ENCODE assay signal across 27 mouse cellular contexts in genomic region chr4:62570029-62570428, GRCm38 (mm10). TPM values are rescaled to one million over a fixed set of nuclear protein-coding genes. Genes with fewer than 3 reads are reported as not detected.
DNase-seq lines count a peak whose midpoint lies in the region; ATAC-seq and TF ChIP-seq lines count a peak whose summit lies in the region.
"Had no signal": no experiment of that assay in that cellular context is flagged by ENCODE, and none has a peak within 500 bp of the region (broad histone marks: within the 10 kb centered on the region; RNA-seq: fewer than 3 reads in every experiment).

No protein-coding gene starts in this region.

- H3K4me3 ChIP-seq in heart, embryonic 14.5 days (ENCODE audit: control insufficient read depth in 1 of 2, insufficient read depth in 1 of 2, low read depth in 1 of 2, low read length in 2 of 2), result no peak overlapping the region
- H3K4me3 ChIP-seq in lung, embryonic 14.5 days (ENCODE audit: low read depth, low read length), result no peak overlapping the region
- no peak overlapping the region for H3K4me3 ChIP-seq in stomach, postnatal 0 days (ENCODE audit: low read depth, low read length)
- no peak overlapping the region for H3K4me3 ChIP-seq in midbrain, embryonic 15.5 days
- H3K4me3 ChIP-seq: embryonic facial prominence, embryonic 13.5 days; erythroblast, embryonic 14.5 days; forebrain, embryonic 12.5 days; gastrocnemius, adult 2 months; kidney, embryonic 15.5 days; limb, embryonic 12.5 days; megakaryocyte, embryonic 14.5 days; midbrain, embryonic 13.5 days had no signal

- peaks cover 18 to 20% of the 10 kb centered on the region in 2 experiments for H3K4me1 ChIP-seq in heart, embryonic 14.5 days (ENCODE audit: control insufficient read depth in 2 of 2, insufficient read depth in 2 of 2, low read length in 2 of 2)
- H3K4me1 ChIP-seq in lung, embryonic 14.5 days (ENCODE audit: insufficient read depth), result no peaks in the 10 kb centered on the region
- H3K4me1 ChIP-seq in stomach, postnatal 0 days (replicated peaks; ENCODE audit: control insufficient read depth, insufficient read depth), result no peaks in the 10 kb centered on the region; the same call in 1 of the 2 replicates
- H3K4me1 ChIP-seq in midbrain, embryonic 15.5 days, result no peaks in the 10 kb centered on the region
- H3K4me1 ChIP-seq: embryonic facial prominence, embryonic 13.5 days; forebrain, embryonic 12.5 days; midbrain, embryonic 13.5 days had no signal

- WGBS in heart, embryonic 14.5 days, result 22% methylated on average over 5 of the region's 5 CpGs
- WGBS in lung, embryonic 14.5 days, result 49% methylated on average over 5 of the region's 5 CpGs
- 61% methylated on average over 5 of the region's 5 CpGs for WGBS in stomach, postnatal 0 days
- WGBS in midbrain, embryonic 15.5 days, result 80% methylated on average over 5 of the region's 5 CpGs

- no peak for TF ChIP-seq CTCF in lung, embryonic 14.5 days (IDR thresholded peaks at IDR 0.05; ENCODE audit: low read depth)
- no peak for TF ChIP-seq CTCF in stomach, postnatal 0 days (IDR thresholded peaks at IDR 0.05; ENCODE audit: low read depth)

- peak overlapping the region; percentile 37 for H3K4me2 ChIP-seq in heart, embryonic 14.5 days (ENCODE audit: low read length)
- H3K4me2 ChIP-seq in lung, embryonic 14.5 days, result no peak overlapping the region
- no peak overlapping the region for H3K4me2 ChIP-seq in stomach, postnatal 0 days (replicated peaks; ENCODE audit: low read depth)
- H3K4me2 ChIP-seq in midbrain, embryonic 15.5 days, result no peak overlapping the region
- H3K4me2 ChIP-seq: embryonic facial prominence, embryonic 13.5 days; forebrain, embryonic 12.5 days; hindbrain, embryonic 14.5 days; kidney, embryonic 15.5 days; limb, embryonic 12.5 days; liver, embryonic 11.5 days; midbrain, embryonic 13.5 days had no signal

- H3K36me3 ChIP-seq in heart, embryonic 14.5 days (ENCODE audit: control insufficient read depth, insufficient read depth, low read length), result no peaks in the 10 kb centered on the region
- no peaks in the 10 kb centered on the region for H3K36me3 ChIP-seq in lung, embryonic 14.5 days (ENCODE audit: insufficient read depth)
- no peaks in the 10 kb centered on the region for H3K36me3 ChIP-seq in stomach, postnatal 0 days (ENCODE audit: control insufficient read depth, insufficient read depth, low read length)
- H3K36me3 ChIP-seq in midbrain, embryonic 15.5 days (replicated peaks), result no peaks in the 10 kb centered on the region
- H3K36me3 ChIP-seq: embryonic facial prominence, embryonic 13.5 days; forebrain, embryonic 12.5 days; kidney, embryonic 15.5 days; limb, embryonic 12.5 days; midbrain, embryonic 13.5 days had no signal

- DNase-seq in heart, postnatal 4 days, result no peak
- peak; percentile 11 for DNase-seq in lung, embryonic 14.5 days
- DNase-seq in lung, postnatal 14 days, result no peak
- peak; percentile 45 for DNase-seq in lung, postnatal 36 days
- no peak for DNase-seq in stomach, postnatal 0 days (ENCODE audit: low spot score)
- DNase-seq: adrenal gland, adult 8-10 months; cerebellum, adult 18-20 months; cerebellum, postnatal 14 days; embryo, embryonic 11 days; gastrocnemius, adult 2 months; kidney, adult 11 months; kidney, postnatal 4 days; liver, postnatal 0 days; thymus, postnatal 14 days had no signal

- no peak for TF ChIP-seq EP300 in stomach, postnatal 0 days (optimal IDR thresholded peaks at IDR 0.05)

- ATAC-seq in heart, embryonic 14.5 days (ENCODE audit: insufficient number of reproducible peaks, insufficient read depth, low FRiP score, low read depth), result no peak
- ATAC-seq in lung, embryonic 14.5 days (ENCODE audit: insufficient read depth), result no peak
- ATAC-seq in stomach, postnatal 0 days (ENCODE audit: low FRiP score, low TSS enrichment), result peak; percentile 44; the same call in 1 of the 2 replicates
- no peak for ATAC-seq in midbrain, embryonic 15.5 days (replicated peaks)
- ATAC-seq: activated CD4-positive, CD25-positive, alpha-beta regulatory T cell, adult 4 months; liver, postnatal 0 days; midbrain, embryonic 13.5 days had no signal

- H3K9ac ChIP-seq in heart, embryonic 14.5 days (ENCODE audit: low read length), result no peak overlapping the region
- H3K9ac ChIP-seq in lung, embryonic 14.5 days, result no peak overlapping the region
- H3K9ac ChIP-seq in stomach, postnatal 0 days (ENCODE audit: low read length), result no peak overlapping the region
- H3K9ac ChIP-seq in midbrain, embryonic 15.5 days, result no peak overlapping the region
- H3K9ac ChIP-seq: embryonic facial prominence, embryonic 13.5 days; forebrain, embryonic 12.5 days; hindbrain, embryonic 14.5 days; kidney, embryonic 15.5 days; limb, embryonic 12.5 days; liver, postnatal 0 days; midbrain, embryonic 13.5 days had no signal

- peaks cover 6% of the 10 kb centered on the region; the same call in 1 of the 2 replicates for H3K9me3 ChIP-seq in heart, embryonic 14.5 days (ENCODE audit: control insufficient read depth, low read length)
- no peaks in the 10 kb centered on the region for H3K9me3 ChIP-seq in lung, embryonic 14.5 days (ENCODE audit: low read depth, low read length)
- H3K9me3 ChIP-seq in stomach, postnatal 0 days (ENCODE audit: control insufficient read depth, low read length), result no peaks in the 10 kb centered on the region
- no peaks in the 10 kb centered on the region for H3K9me3 ChIP-seq in midbrain, embryonic 15.5 days
- H3K9me3 ChIP-seq: embryonic facial prominence, embryonic 13.5 days; forebrain, embryonic 12.5 days; limb, embryonic 12.5 days; midbrain, embryonic 13.5 days had no signal

- H3K27me3 ChIP-seq in heart, embryonic 14.5 days (ENCODE audit: control insufficient read depth, insufficient read depth, low read length), result peaks cover 69% of the 10 kb centered on the region
- H3K27me3 ChIP-seq in lung, embryonic 14.5 days (ENCODE audit: insufficient read depth, low read length), result no peaks in the 10 kb centered on the region
- no peaks in the 10 kb centered on the region for H3K27me3 ChIP-seq in stomach, postnatal 0 days (ENCODE audit: control insufficient read depth, insufficient read depth, low read length)
- H3K27me3 ChIP-seq in midbrain, embryonic 15.5 days (replicated peaks), result no peaks in the 10 kb centered on the region
- H3K27me3 ChIP-seq: embryonic facial prominence, embryonic 13.5 days; forebrain, embryonic 12.5 days; kidney, embryonic 15.5 days; limb, embryonic 12.5 days; midbrain, embryonic 13.5 days had no signal

- peak overlapping the region in 1 of 2 experiments; percentile 27; a peak in 2 of 4 replicates for H3K27ac ChIP-seq in heart, embryonic 14.5 days (replicated peaks in 1 of 2; ENCODE audit: control insufficient read depth in 1 of 2, insufficient read depth in 1 of 2, low read depth in 2 of 2, low read length in 2 of 2)
- H3K27ac ChIP-seq in lung, embryonic 14.5 days (ENCODE audit: low read depth), result no peak overlapping the region
- H3K27ac ChIP-seq in stomach, postnatal 0 days (replicated peaks), result no peak overlapping the region
- H3K27ac ChIP-seq in midbrain, embryonic 15.5 days, result no peak overlapping the region
- H3K27ac ChIP-seq: embryonic facial prominence, embryonic 13.5 days; forebrain, embryonic 12.5 days; gastrocnemius, adult 2 months; hindbrain, embryonic 14.5 days; kidney, embryonic 15.5 days; limb, embryonic 12.5 days; midbrain, embryonic 13.5 days had no signal

RNA-seq across cellular contexts. Expression of gene Rgs3, which starts 10.4 kb away (rescaled TPM):
- 58.9 and 70.4 TPM in 2 replicates for polyA plus RNA-seq in heart, embryonic 14.5 days (2014; fragmentation: Nextera tagmentation; extraction: Ambion mirVana)
- total RNA-seq in heart, postnatal 4 days (2021), result 10 to 100 TPM; 64.1 to 69.4 TPM
- 37.0 and 39.0 TPM in 2 replicates for polyA plus RNA-seq in lung, embryonic 14.5 days (2014; fragmentation: Nextera tagmentation; extraction: Ambion mirVana)
- polyA plus RNA-seq in stomach, postnatal 0 days (2015; fragmentation: Nextera tagmentation; extraction: Ambion mirVana), result 26.4 and 30.0 TPM in 2 replicates
- 76.6 and 80.1 TPM in 2 replicates for polyA plus RNA-seq in midbrain, embryonic 15.5 days (2015; fragmentation: Nextera tagmentation; extraction: Ambion mirVana)
- total RNA-seq: MEL had no signal

RNA-seq across cellular contexts. Expression of gene 4933430I17Rik, which starts 44.9 kb away (rescaled TPM):
- polyA plus RNA-seq in heart, embryonic 14.5 days (2014; fragmentation: Nextera tagmentation; extraction: Ambion mirVana), result 0.11 and 0.41 TPM in 2 replicates
- under 1 TPM; 0.19 to 0.25 TPM for total RNA-seq in heart, postnatal 4 days (2021)
- polyA plus RNA-seq in lung, embryonic 14.5 days (2014; fragmentation: Nextera tagmentation; extraction: Ambion mirVana), result 0.68 and 1.1 TPM in 2 replicates
- polyA plus RNA-seq in stomach, postnatal 0 days (2015; fragmentation: Nextera tagmentation; extraction: Ambion mirVana), result 0.18 and 0.35 TPM in 2 replicates
- 0.52 and 1.2 TPM in 2 replicates for polyA plus RNA-seq in midbrain, embryonic 15.5 days (2015; fragmentation: Nextera tagmentation; extraction: Ambion mirVana)
- polyA plus RNA-seq: erythroblast, embryonic 14.5 days; liver, postnatal 0 days had no signal

RNA-seq across cellular contexts. Expression of gene Pole3, which starts 45.2 kb away (rescaled TPM):
- polyA plus RNA-seq in heart, embryonic 14.5 days (2014; fragmentation: Nextera tagmentation; extraction: Ambion mirVana), result 47.3 and 50.7 TPM in 2 replicates
- total RNA-seq in heart, postnatal 4 days (2021), result 10 to 100 TPM; 28.2 to 31.1 TPM
- 94.5 and 96.4 TPM in 2 replicates for polyA plus RNA-seq in lung, embryonic 14.5 days (2014; fragmentation: Nextera tagmentation; extraction: Ambion mirVana)
- polyA plus RNA-seq in stomach, postnatal 0 days (2015; fragmentation: Nextera tagmentation; extraction: Ambion mirVana), result 52.4 and 55.5 TPM in 2 replicates
- 58.9 and 62.2 TPM in 2 replicates for polyA plus RNA-seq in midbrain, embryonic 15.5 days (2015; fragmentation: Nextera tagmentation; extraction: Ambion mirVana)

RNA-seq across cellular contexts. Expression of gene Alad, which starts 50.3 kb away (rescaled TPM):
- 67.2 and 69.3 TPM in 2 replicates for polyA plus RNA-seq in heart, embryonic 14.5 days (2014; fragmentation: Nextera tagmentation; extraction: Ambion mirVana)
- 10 to 100 TPM; 63.8 to 69.8 TPM for total RNA-seq in heart, postnatal 4 days (2021)
- polyA plus RNA-seq in lung, embryonic 14.5 days (2014; fragmentation: Nextera tagmentation; extraction: Ambion mirVana), result 103 and 110 TPM in 2 replicates
- 161 and 178 TPM in 2 replicates for polyA plus RNA-seq in stomach, postnatal 0 days (2015; fragmentation: Nextera tagmentation; extraction: Ambion mirVana)
- 71.2 and 72.1 TPM in 2 replicates for polyA plus RNA-seq in midbrain, embryonic 15.5 days (2015; fragmentation: Nextera tagmentation; extraction: Ambion mirVana)

Comparison
In these comparisons a context has a peak if more than half of its experiments do, and no peak if none do; other contexts are left out.
1. DNase-seq: peak in lung, embryonic 14.5 days (single experiment) and lung, postnatal 36 days (single experiment); none in heart, postnatal 4 days (single experiment), lung, postnatal 14 days (single experiment) and stomach, postnatal 0 days (single experiment).